Mouse (Mus musculus) kidney, embryonic 14.5 days (tissue): Measurements from ENCODE around the gene Axin1. TPM values are rescaled to one million over a fixed set of nuclear protein-coding genes. Genes with fewer than 3 reads are reported as not detected.

Source experiments
- ATAC-seq: fragments of 200-750 bp; cut with Nextera tagmentation; 2 replicates; pipeline ENCODE4 v1.8.0; 2017; ENCODE audit warnings: moderate number of reproducible peaks, mild to moderate bottlenecking, moderate TSS enrichment, moderate library complexity; ENCODE audit not compliant: low FRiP score, low TSS enrichment
- H3K27ac ChIP-seq: fragments of 300-500 bp; sonication (generic); 2 replicates; pipeline ENCODE4 v1.5.1; 2014; ENCODE audit warnings: low read depth, mild to moderate bottlenecking, low read length, moderate library complexity, mixed read lengths
- H3K27me3 ChIP-seq: fragments of 300-500 bp; sonication (generic); 2 replicates; pipeline ENCODE4 v1.6.1; 2014; ENCODE audit warnings: mild to moderate bottlenecking, low read length; ENCODE audit not compliant: control insufficient read depth, insufficient read depth
- H3K36me3 ChIP-seq: fragments of 300-500 bp; sonication (generic); 2 replicates; pipeline ENCODE4 v1.6.1; 2014; ENCODE audit warnings: low read length, mixed read lengths; ENCODE audit not compliant: control insufficient read depth, insufficient read depth
- H3K4me1 ChIP-seq: fragments of 300-500 bp; sonication (generic); 2 replicates; pipeline ENCODE4 v1.6.1; 2014; ENCODE audit warnings: low read length, mixed read lengths; ENCODE audit not compliant: control insufficient read depth, insufficient read depth
- H3K4me2 ChIP-seq: fragments of 300-500 bp; sonication (generic); replicated peaks from 2 replicates; pipeline ENCODE4 v1.6.1; 2014; ENCODE audit warnings: low read depth, mild to moderate bottlenecking, low read length
- H3K4me3 ChIP-seq: fragments of 300-500 bp; sonication (generic); 2 replicates; pipeline ENCODE4 v1.5.1; 2014; ENCODE audit warnings: mild to moderate bottlenecking, low read length
- H3K9ac ChIP-seq: fragments of 300-500 bp; sonication (generic); 2 replicates; pipeline ENCODE4 v1.6.1; 2014; ENCODE audit warnings: low read depth, mild to moderate bottlenecking, low read length, moderate library complexity
- H3K9me3 ChIP-seq: fragments of 300-500 bp; sonication (generic); 2 replicates; pipeline ENCODE4 v1.6.1; 2016; ENCODE audit warnings: low read length; ENCODE audit not compliant: control insufficient read depth
- WGBS: fragments of 180-500 bp; shearing (Covaris S2); extraction: QIAGEN DNeasy Blood & Tissue Kit; methylation state at CpG from one replicate; pipeline ENCODE4 v1.1.7; 2014; 5-methylcytosine and 5-hydroxymethylcytosine counted together
- polyA plus RNA-seq: library from polyadenylated mRNA; unstranded; fragments of >200 nt; fragmentation: Nextera tagmentation; extraction: Ambion mirVana; gene quantifications from 2 replicates; pipeline ENCODE4 v1.2.1, GENCODE M21; 2014

Gene Axin1
- polyA plus RNA-seq, 1 experiment from 2014 or later = 10.2 TPM

GRCm38 (mm10) chr17:26212681-26213080 is 74.2 kb downstream of the Axin1 start:
- no peak for ATAC-seq

GRCm38 (mm10) chr17:26221508-26221907 is 83.0 kb downstream of the Axin1 start:
- H3K36me3 ChIP-seq = no peaks in the 10 kb centered on the region
- no peak overlapping the region for H3K27ac ChIP-seq
- no peak overlapping the region for H3K4me2 ChIP-seq
- H3K9ac ChIP-seq = no peak overlapping the region
- H3K27me3 ChIP-seq = no peaks in the 10 kb centered on the region
- no peaks in the 10 kb centered on the region for H3K9me3 ChIP-seq
- H3K4me3 ChIP-seq = no peak overlapping the region
- ATAC-seq = no peak
- H3K4me1 ChIP-seq = no peaks in the 10 kb centered on the region
- whole genome bisulfite sequencing = 77% methylated on average over 2 of the region's 2 CpGs

More at GRCm38 (mm10) chr17:26212681-26213080, 74.2 kb downstream of the Axin1 start:
- 83% methylated on average over 11 of the region's 11 CpGs for WGBS
- Histone ChIP-seq H3K36me3 (peaks cover 3% of the 10 kb centered on the region; the same call in 1 of the 2 replicates), H3K9me3 (no peaks in the 10 kb centered on the region), H3K4me2 (no peak overlapping the region), H3K4me3 (no peak overlapping the region), H3K27ac (no peak overlapping the region), H3K27me3 (no peaks in the 10 kb centered on the region), H3K9ac (no peak overlapping the region), H3K4me1 (no peaks in the 10 kb centered on the region)

GRCm38 (mm10) chr17:26225150-26225549 is 86.7 kb downstream of the Axin1 start:
- Histone ChIP-seq H3K4me1 (no peaks in the 10 kb centered on the region), H3K36me3 (no peaks in the 10 kb centered on the region), H3K4me3 (no peak overlapping the region), H3K4me2 (no peak overlapping the region), H3K9me3 (no peaks in the 10 kb centered on the region), H3K27me3 (no peaks in the 10 kb centered on the region), H3K9ac (no peak overlapping the region), H3K27ac (no peak overlapping the region)
- 59% methylated on average over 12 of the region's 12 CpGs for WGBS
- no peak for ATAC-seq

- no peak overlapping the region for H3K27ac ChIP-seq
- H3K9ac ChIP-seq = no peak overlapping the region
- H3K4me1 ChIP-seq = no peaks in the 10 kb centered on the region
- no peaks in the 10 kb centered on the region for H3K27me3 ChIP-seq
- H3K4me2 ChIP-seq = no peak overlapping the region
- ATAC-seq = no peak
- no peaks in the 10 kb centered on the region for H3K36me3 ChIP-seq
- no peak overlapping the region for H3K4me3 ChIP-seq
- 94% methylated on average over 5 of the region's 5 CpGs for WGBS
- no peaks in the 10 kb centered on the region for H3K9me3 ChIP-seq
Observed at GRCm38 (mm10) chr17:26229776-26230175, 91.3 kb downstream of the Axin1 start.

- Histone ChIP-seq H3K9ac (no peak overlapping the region), H3K27me3 (no peaks in the 10 kb centered on the region), H3K4me2 (no peak overlapping the region), H3K9me3 (no peaks in the 10 kb centered on the region), H3K4me3 (no peak overlapping the region), H3K4me1 (no peaks in the 10 kb centered on the region), H3K36me3 (no peaks in the 10 kb centered on the region), H3K27ac (no peak overlapping the region)
- ATAC-seq = no peak
- WGBS = 81% methylated on average over 5 of the region's 5 CpGs
Observed at GRCm38 (mm10) chr17:26231156-26231555, 92.7 kb downstream of the Axin1 start.

GRCm38 (mm10) chr17:26232863-26233262 is 94.4 kb downstream of the Axin1 start:
- WGBS = 72% methylated on average over 8 of the region's 8 CpGs
- H3K27me3 ChIP-seq = no peaks in the 10 kb centered on the region
- no peak for ATAC-seq
- no peaks in the 10 kb centered on the region for H3K36me3 ChIP-seq
- H3K4me3 ChIP-seq = no peak overlapping the region
- H3K9ac ChIP-seq = no peak overlapping the region
- no peak overlapping the region for H3K4me2 ChIP-seq
- H3K9me3 ChIP-seq = no peaks in the 10 kb centered on the region
- H3K27ac ChIP-seq = no peak overlapping the region
- H3K4me1 ChIP-seq = no peaks in the 10 kb centered on the region

GRCm38 (mm10) chr17:26234386-26234785 is 95.9 kb downstream of the Axin1 start:
- H3K9me3 ChIP-seq = no peaks in the 10 kb centered on the region
- H3K4me3 ChIP-seq = no peak overlapping the region
- WGBS = 92% methylated on average over 8 of the region's 8 CpGs
- no peaks in the 10 kb centered on the region for H3K27me3 ChIP-seq
- no peak overlapping the region for H3K27ac ChIP-seq
- H3K4me2 ChIP-seq = no peak overlapping the region
- no peak for ATAC-seq
- no peak overlapping the region for H3K9ac ChIP-seq
- no peaks in the 10 kb centered on the region for H3K36me3 ChIP-seq
- H3K4me1 ChIP-seq = no peaks in the 10 kb centered on the region

GRCm38 (mm10) chr17:26235077-26235815 is 96.8 kb downstream of the Axin1 start:
- Histone ChIP-seq H3K9ac (no peak overlapping the region), H3K9me3 (no peaks in the 10 kb centered on the region), H3K4me1 (no peaks in the 10 kb centered on the region), H3K27ac (no peak overlapping the region; the same call in 1 of the 2 replicates), H3K4me3 (no peak overlapping the region), H3K4me2 (no peak overlapping the region), H3K27me3 (no peaks in the 10 kb centered on the region), H3K36me3 (no peaks in the 10 kb centered on the region)
- no peak for ATAC-seq
- 58% methylated on average over 13 of the region's 13 CpGs for WGBS

GRCm38 (mm10) chr17:26237667-26238066 is 99.2 kb downstream of the Axin1 start:
- no peak for ATAC-seq
- Histone ChIP-seq H3K9ac (no peak overlapping the region), H3K9me3 (no peaks in the 10 kb centered on the region), H3K27me3 (no peaks in the 10 kb centered on the region), H3K4me1 (no peaks in the 10 kb centered on the region), H3K36me3 (no peaks in the 10 kb centered on the region), H3K4me3 (no peak overlapping the region), H3K4me2 (no peak overlapping the region), H3K27ac (no peak overlapping the region)
- 86% methylated on average over 10 of the region's 10 CpGs for WGBS
